Mouse (Mus musculus): Measurements from ENCODE around the gene Nin. TPM values are rescaled to one million over a fixed set of nuclear protein-coding genes. Genes with fewer than 3 reads are reported as not detected.

Gene Nin
- polyA plus RNA-seq, 1 experiment from 2014 or later, result 9.5 TPM

DNA sequence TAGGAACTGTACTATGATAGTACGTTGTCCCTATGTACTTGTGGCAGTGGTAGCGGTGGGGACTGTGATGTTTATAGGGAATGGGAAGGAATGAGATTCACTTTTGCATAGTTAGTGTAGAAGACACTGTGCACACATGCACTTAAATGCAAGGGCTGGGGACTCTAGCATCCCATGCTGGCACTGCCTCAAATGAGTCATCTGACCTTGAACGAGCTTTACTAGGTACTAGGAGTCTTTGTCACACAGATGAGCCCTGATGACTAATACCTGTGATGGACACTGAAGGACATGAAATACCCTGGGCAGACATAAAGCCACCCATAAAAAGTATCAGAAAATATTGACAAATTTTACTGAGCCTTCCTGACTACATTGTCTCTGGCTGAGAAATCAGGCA lies 16.2 kb downstream of the Nin start:
- DNase-seq (ENCODE audit: low spot score), result no peak
- no peaks in the 10 kb centered on the region for H3K4me1 ChIP-seq
- H3K36me3 ChIP-seq, result peaks cover 4% of the 10 kb centered on the region; the same call in 1 of the 2 replicates
- H3K27ac ChIP-seq, result no peak overlapping the region
- no peak overlapping the region for H3K4me3 ChIP-seq
- no peaks in the 10 kb centered on the region for H3K9me3 ChIP-seq (replicated peaks)
- 92% methylated on average over 3 of the region's 3 CpGs for WGBS
- H3K27me3 ChIP-seq (ENCODE audit: low read depth, poor library complexity, severe bottlenecking), result no peaks in the 10 kb centered on the region

DNA sequence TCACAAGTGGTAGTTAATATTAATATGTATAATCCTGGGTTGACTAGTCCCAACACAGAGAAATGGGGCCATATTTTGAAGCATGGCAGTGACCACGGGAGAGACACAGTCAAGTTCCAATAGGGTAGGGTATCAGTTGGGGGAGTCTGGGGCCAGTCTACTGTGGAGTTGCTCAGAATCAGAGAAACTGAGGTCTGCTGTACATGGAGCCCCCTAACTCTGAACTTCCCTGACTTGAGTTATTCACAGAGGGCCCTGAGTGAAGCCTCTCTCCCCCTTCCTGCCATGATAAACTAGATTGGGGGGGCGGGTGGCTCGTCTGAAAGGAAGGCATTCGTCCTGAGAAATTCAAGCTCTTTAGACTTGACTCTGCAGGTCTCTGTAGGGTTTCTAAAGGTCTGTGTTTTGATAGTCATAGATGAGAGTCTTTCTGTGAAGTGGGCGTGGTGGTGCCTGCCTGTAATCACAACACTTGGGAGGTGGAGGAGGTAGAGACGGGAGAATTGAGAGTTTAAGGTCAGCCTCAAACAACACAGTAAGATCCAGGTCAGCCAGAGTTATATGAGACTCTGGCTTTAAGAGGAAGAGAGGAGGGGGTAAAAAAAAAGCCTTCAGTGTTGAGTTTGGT lies 20.1 kb downstream of the Nin start:
- no peaks in the 10 kb centered on the region for H3K9me3 ChIP-seq (replicated peaks)
- no peak for DNase-seq (ENCODE audit: low spot score)
- no peak overlapping the region for H3K27ac ChIP-seq
- H3K36me3 ChIP-seq, result no peaks in the 10 kb centered on the region
- no peaks in the 10 kb centered on the region for H3K4me1 ChIP-seq
- H3K4me3 ChIP-seq, result no peak overlapping the region
- no peaks in the 10 kb centered on the region for H3K27me3 ChIP-seq (ENCODE audit: low read depth, poor library complexity, severe bottlenecking)
- WGBS, result 82% methylated on average over 6 of the region's 6 CpGs

- DNase-seq (ENCODE audit: low spot score), result no peak
- Histone ChIP-seq H3K36me3 (0 out of 2 replicates have a peak, but pooled peaks cover 2% of the 10 kb centered on the region), H3K4me3 (no peak overlapping the region), H3K4me1 (no peaks in the 10 kb centered on the region), H3K27ac (no peak overlapping the region), H3K9me3 (replicated peaks) (no peaks in the 10 kb centered on the region), H3K27me3 (ENCODE audit: low read depth, poor library complexity, severe bottlenecking) (no peaks in the 10 kb centered on the region)
- 90% methylated on average over 4 of the region's 4 CpGs for WGBS
Measured at GRCm38 (mm10) chr12:70088297-70088696, 25.2 kb downstream of the Nin start.

DNA sequence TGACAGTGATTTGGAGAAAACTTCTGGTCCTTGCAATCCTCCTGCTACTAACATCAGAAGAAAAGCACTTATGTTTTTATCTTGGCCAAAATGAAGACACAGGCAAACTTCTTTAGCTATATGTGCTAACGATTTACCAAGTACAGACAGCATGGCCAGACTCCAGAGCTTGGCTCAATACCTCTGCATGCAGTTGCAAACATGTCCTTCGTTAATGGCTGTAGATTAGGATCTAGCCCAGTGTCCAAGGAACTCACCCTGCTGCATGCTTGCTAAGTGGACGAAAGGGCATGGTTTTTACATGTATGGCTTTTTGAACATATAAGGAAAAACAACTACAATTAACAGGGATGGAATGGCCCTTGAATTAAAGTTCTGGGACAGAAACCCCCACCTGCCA lies 28.2 kb downstream of the Nin start:
- WGBS, result 90% methylated on average over 3 of the region's 3 CpGs
- Histone ChIP-seq H3K36me3 (0 out of 2 replicates have a peak, but pooled peaks cover 2% of the 10 kb centered on the region), H3K4me1 (no peaks in the 10 kb centered on the region), H3K9me3 (replicated peaks) (no peaks in the 10 kb centered on the region), H3K4me3 (no peak overlapping the region), H3K27ac (no peak overlapping the region), H3K27me3 (ENCODE audit: low read depth, poor library complexity, severe bottlenecking) (no peaks in the 10 kb centered on the region)
- no peak for DNase-seq (ENCODE audit: low spot score)

- H3K4me3 ChIP-seq, result no peak overlapping the region
- WGBS, result 91% methylated on average over 5 of the region's 5 CpGs
Measured at GRCm38 (mm10) chr12:70084198-70084597, 29.3 kb downstream of the Nin start.

DNA sequence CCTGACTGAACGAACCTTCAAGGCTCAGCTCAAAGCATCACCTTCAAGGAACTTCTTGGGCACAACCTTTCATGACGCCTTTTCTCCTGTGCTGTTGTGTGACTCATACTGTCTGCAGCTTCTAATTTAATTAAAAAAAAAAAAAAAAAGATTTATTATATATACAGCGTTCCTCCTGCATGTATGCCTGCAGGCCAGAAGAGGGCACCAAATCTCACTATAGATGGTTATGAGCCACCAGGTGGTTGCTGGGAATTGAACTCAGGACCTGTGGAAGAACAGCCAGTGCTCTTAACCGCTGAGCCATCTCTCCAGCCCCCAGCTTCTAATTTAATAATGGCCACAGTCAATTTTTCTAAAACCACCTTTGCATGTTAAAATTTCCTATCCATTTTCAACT lies 29.8 kb downstream of the Nin start:
- no peaks in the 10 kb centered on the region for H3K4me1 ChIP-seq
- no peak for DNase-seq (ENCODE audit: low spot score)
- WGBS, result 98% methylated on average over 4 of the region's 4 CpGs

More at GRCm38 (mm10) chr12:70084198-70084597, 29.3 kb downstream of the Nin start:
- no peaks in the 10 kb centered on the region for H3K27me3 ChIP-seq (ENCODE audit: low read depth, poor library complexity, severe bottlenecking)
- no peak overlapping the region for H3K27ac ChIP-seq
- H3K36me3 ChIP-seq, result 0 out of 2 replicates have a peak, but pooled peaks cover 2% of the 10 kb centered on the region
- no peak for DNase-seq (ENCODE audit: low spot score)
- H3K4me1 ChIP-seq, result no peaks in the 10 kb centered on the region
- H3K9me3 ChIP-seq (replicated peaks), result no peaks in the 10 kb centered on the region

DNA sequence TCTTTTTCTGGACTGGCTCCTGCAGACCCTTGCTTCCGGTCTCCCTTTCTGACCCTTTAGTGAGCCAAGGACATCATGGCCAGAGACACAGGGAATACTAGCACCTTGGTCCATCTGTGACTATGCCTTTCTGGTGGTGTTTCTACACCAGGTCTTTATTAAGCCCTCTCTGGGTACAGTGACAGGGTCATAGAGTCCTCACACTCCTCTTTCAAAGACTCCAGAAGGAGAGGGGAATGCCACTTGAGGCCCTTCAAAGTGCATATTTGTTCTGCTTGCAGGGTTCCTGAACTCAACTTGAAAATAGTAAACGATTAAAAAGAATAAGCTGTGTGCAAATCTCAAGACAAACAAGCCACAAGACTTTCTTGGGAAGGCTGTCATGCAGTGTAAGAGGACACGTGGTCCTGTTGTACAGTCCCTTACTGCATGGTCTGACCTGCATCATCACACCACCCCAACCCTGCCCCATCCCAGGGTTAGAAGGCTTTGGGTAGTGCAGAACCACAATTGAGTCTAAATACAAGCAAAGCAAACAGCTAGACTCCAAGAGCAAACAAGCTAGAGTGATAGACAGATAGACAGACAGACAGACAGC lies 30.5 kb downstream of the Nin start:
- 95% methylated on average over 3 of the region's 3 CpGs for WGBS
- no peak overlapping the region for H3K4me3 ChIP-seq
- no peak overlapping the region for H3K27ac ChIP-seq
- H3K9me3 ChIP-seq (replicated peaks), result no peaks in the 10 kb centered on the region
- no peak for DNase-seq (ENCODE audit: low spot score)
- 0 out of 2 replicates have a peak, but pooled peaks cover 2% of the 10 kb centered on the region for H3K36me3 ChIP-seq
- H3K27me3 ChIP-seq (ENCODE audit: low read depth, poor library complexity, severe bottlenecking), result no peaks in the 10 kb centered on the region
- no peaks in the 10 kb centered on the region for H3K4me1 ChIP-seq

More for the DNA sequence above, 29.8 kb downstream of the Nin start:
- no peaks in the 10 kb centered on the region for H3K9me3 ChIP-seq (replicated peaks)
- 0 out of 2 replicates have a peak, but pooled peaks cover 2% of the 10 kb centered on the region for H3K36me3 ChIP-seq
- no peak overlapping the region for H3K27ac ChIP-seq
- no peak overlapping the region for H3K4me3 ChIP-seq
- H3K27me3 ChIP-seq (ENCODE audit: low read depth, poor library complexity, severe bottlenecking), result no peaks in the 10 kb centered on the region

DNA sequence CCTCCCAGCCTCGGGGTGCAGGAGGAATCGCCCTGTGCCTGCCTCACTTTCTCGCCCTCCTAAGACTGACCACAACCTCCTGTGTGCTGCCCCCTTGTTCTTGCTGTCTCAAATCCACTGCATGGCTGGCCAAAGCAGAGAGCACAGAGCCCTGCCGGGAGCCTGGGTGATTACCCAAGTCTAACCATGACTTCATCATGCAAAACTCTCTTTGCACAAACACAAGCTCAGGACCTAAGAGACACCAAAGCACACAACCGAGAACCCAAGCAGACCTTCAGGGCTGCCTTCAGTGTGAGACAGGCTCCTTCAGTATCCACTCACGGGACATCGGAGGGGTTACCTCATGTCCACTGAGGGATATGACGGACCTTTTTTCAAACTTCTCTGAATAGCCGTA lies 31.0 kb downstream of the Nin start:
- H3K27me3 ChIP-seq (ENCODE audit: low read depth, poor library complexity, severe bottlenecking), result no peaks in the 10 kb centered on the region
- H3K4me3 ChIP-seq, result no peak overlapping the region
- H3K27ac ChIP-seq, result no peak overlapping the region
- DNase-seq (ENCODE audit: low spot score), result no peak
- 0 out of 2 replicates have a peak, but pooled peaks cover 3% of the 10 kb centered on the region for H3K36me3 ChIP-seq
- H3K4me1 ChIP-seq, result no peaks in the 10 kb centered on the region
- 91% methylated on average over 9 of the region's 9 CpGs for WGBS
- H3K9me3 ChIP-seq (replicated peaks), result no peaks in the 10 kb centered on the region

DNA sequence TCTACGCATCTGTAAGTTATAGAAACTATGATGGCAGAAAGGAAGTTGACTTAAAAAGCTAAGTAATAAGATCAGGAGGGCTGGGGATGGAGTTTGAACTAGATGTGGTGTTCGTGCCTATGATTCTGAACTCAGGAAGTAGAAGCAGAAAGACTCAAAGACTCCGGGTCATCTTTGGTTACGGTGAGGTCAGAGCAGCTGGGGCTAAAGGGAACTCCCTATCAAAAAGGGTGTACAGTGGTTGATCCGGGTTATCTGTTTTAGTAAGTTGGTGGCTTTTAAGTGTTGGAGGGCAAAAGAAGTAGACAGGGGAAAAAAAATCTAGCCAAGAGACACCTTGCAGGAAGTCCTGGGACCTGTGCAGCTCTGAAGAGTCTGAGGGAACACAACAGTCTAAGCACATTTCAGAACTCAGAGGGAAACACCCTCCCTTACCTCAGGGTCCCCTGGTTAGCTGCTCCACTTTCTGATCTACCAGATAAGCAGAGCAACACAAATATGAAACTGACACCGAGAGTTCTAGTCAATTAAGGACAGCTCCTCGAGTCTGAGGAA lies 35.0 kb downstream of the Nin start:
- no peak for DNase-seq (ENCODE audit: low spot score)
- Histone ChIP-seq H3K36me3 (0 out of 2 replicates have a peak, but pooled peaks cover 3% of the 10 kb centered on the region), H3K4me3 (no peak overlapping the region), H3K4me1 (no peaks in the 10 kb centered on the region), H3K27ac (no peak overlapping the region), H3K9me3 (replicated peaks) (no peaks in the 10 kb centered on the region), H3K27me3 (ENCODE audit: low read depth, poor library complexity, severe bottlenecking) (no peaks in the 10 kb centered on the region)
- WGBS, result 88% methylated on average over 7 of the region's 7 CpGs

- no peaks in the 10 kb centered on the region for H3K4me1 ChIP-seq
- H3K4me3 ChIP-seq, result no peak overlapping the region
- no peak for DNase-seq (ENCODE audit: low spot score)
- H3K9me3 ChIP-seq (replicated peaks), result no peaks in the 10 kb centered on the region
- WGBS, result 93% methylated on average over 11 of the region's 11 CpGs
- H3K36me3 ChIP-seq, result 0 out of 2 replicates have a peak, but pooled peaks cover 3% of the 10 kb centered on the region
- H3K27me3 ChIP-seq (ENCODE audit: low read depth, poor library complexity, severe bottlenecking), result no peaks in the 10 kb centered on the region
- H3K27ac ChIP-seq, result no peak overlapping the region
Measured at GRCm38 (mm10) chr12:70076493-70076892, 37.0 kb downstream of the Nin start.

GRCm38 (mm10) chr12:70075001-70075400 lies 38.5 kb downstream of the Nin start:
- WGBS, result 87% methylated on average over 2 of the region's 2 CpGs
- Histone ChIP-seq H3K4me1 (peaks cover 10% of the 10 kb centered on the region), H3K36me3 (0 out of 2 replicates have a peak, but pooled peaks cover 3% of the 10 kb centered on the region), H3K4me3 (no peak overlapping the region), H3K27me3 (ENCODE audit: low read depth, poor library complexity, severe bottlenecking) (no peaks in the 10 kb centered on the region), H3K9me3 (replicated peaks) (no peaks in the 10 kb centered on the region), H3K27ac (no peak overlapping the region)
- no peak for DNase-seq (ENCODE audit: low spot score)

DNA sequence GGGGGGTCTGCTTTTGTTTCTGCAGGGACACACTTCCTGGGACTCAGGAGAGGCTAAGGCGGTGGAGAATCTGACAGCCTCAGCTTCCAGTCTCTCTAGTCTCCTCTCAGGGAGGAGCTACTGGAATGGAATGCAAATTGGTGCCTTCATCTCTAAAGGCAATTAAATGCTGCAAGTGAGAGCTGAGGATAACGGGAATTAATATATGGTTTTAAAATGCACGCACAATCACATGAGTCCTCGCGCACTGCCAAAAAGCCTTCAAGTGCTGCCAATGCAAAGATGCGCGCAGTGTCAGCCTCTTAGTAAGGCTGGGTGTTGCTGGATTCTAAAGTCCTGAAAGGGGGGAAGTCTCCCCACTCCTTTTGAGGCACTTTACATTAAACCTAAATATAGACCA lies 42.6 kb downstream of the Nin start:
- no peak for DNase-seq (ENCODE audit: low spot score)
- Histone ChIP-seq H3K27ac (no peak overlapping the region), H3K9me3 (replicated peaks) (no peaks in the 10 kb centered on the region), H3K27me3 (ENCODE audit: low read depth, poor library complexity, severe bottlenecking) (no peaks in the 10 kb centered on the region), H3K36me3 (no peaks in the 10 kb centered on the region), H3K4me3 (no peak overlapping the region), H3K4me1 (peaks cover 30% of the 10 kb centered on the region)
- 85% methylated on average over 7 of the region's 7 CpGs for WGBS

- no peak for DNase-seq (ENCODE audit: low spot score)
- Histone ChIP-seq H3K4me3 (no peak overlapping the region), H3K4me1 (peaks cover 30% of the 10 kb centered on the region), H3K27ac (no peak overlapping the region), H3K9me3 (replicated peaks) (no peaks in the 10 kb centered on the region), H3K36me3 (no peaks in the 10 kb centered on the region), H3K27me3 (ENCODE audit: low read depth, poor library complexity, severe bottlenecking) (no peaks in the 10 kb centered on the region)
- WGBS, result 27% methylated on average over 4 of the region's 4 CpGs
Measured at GRCm38 (mm10) chr12:70070306-70070705, 43.2 kb downstream of the Nin start.

Data from limb, embryonic 10.5 days (tissue).